Mouse (Mus musculus) heart, postnatal 0 days (tissue): ENCODE measurements at regions not wholly inside any gene's neighbourhood (a gene's known extent, or its start where the extent isn't known, plus 50 kb on each side); places are given as distances from the start of the nearest gene placed in this dataset.

ENCODE experiments used
- CTCF ChIP-seq: IDR thresholded peaks from 2 replicates; pipeline ENCODE4 v1.5.1; 2016; ENCODE audit warnings: antibody characterized with exemption, control low read depth, low read depth
- EP300 ChIP-seq: IDR thresholded peaks from 2 replicates; pipeline ENCODE4 v1.6.1; 2016; ENCODE audit warnings: antibody characterized with exemption, low read depth

DNA sequence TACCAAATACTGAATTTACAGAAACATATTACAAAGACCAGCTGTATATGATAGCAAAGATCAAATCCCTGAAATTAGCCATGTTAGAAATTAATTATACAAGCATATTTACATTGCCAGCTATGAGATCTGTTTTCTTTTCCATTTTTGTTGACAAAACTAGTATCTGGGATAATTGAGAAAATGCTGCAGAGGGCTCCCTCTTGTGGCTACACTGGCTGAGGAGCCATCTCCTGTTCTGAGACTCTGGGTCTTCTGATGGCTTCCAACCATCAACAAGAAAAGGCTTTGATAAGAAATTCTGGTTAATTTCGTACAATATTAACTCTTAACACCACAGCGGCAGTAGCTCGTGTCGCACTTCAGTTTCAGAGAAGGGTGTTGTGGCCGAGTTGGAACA is 466.9 kb downstream of the Cdh9 start:
- no peak for TF ChIP-seq EP300
- TF ChIP-seq CTCF = peak; percentile 55
